Mouse (Mus musculus) frontal cortex, postnatal 25 days (tissue): Measurements from ENCODE around the gene Hp1bp3.
A peak's percentile ranks its signal among the peaks of the same experiment; 100 is the strongest.

Experiments used
- DNase-seq, 2 experiments: peaks; one replicate each; pipeline ENCODE4 v3.0.0; 2022; ENCODE audit warnings: low spot score in 2 of 2

The Hp1bp3 gene

DNA sequence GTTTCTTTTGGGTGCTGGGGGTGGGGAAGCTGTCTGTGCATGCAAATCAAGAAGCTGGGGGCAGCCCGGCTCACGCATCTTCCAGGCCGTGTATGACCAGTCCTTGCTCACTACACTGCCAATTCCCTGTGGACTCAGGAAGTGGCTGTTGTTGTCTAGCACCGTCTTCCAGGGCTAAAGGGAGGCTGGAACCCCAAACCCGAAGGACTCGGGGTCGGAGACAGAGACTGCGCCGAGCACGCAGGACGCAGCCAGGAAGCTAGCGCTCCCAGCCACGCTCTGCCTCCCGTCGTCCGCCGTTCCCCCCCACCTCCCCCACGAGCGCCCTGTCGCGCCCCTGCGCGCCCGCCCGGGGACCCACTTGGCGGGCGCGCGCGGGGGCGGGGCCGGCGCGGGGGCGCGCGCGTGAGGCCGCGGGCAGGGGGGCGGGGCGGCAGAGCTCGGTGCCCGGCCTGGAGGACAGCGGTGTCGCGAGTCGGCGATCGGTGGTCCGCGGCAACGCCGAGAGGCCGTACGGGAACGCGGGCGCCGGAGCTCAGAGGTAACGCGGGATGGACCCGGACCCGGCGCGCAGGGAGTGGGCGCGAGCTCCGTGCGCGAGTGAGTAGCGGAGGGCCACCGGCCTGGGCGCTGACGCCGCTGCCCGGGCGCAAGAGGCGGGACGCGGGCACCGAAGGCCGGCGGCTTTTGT is at the start of gene Hp1bp3:
TSS of gene Hp1bp3 (plus strand) at position 97 of the 691 bp plus-strand sequence.
- DNase-seq: peak; percentile 50 to 59

DNA sequence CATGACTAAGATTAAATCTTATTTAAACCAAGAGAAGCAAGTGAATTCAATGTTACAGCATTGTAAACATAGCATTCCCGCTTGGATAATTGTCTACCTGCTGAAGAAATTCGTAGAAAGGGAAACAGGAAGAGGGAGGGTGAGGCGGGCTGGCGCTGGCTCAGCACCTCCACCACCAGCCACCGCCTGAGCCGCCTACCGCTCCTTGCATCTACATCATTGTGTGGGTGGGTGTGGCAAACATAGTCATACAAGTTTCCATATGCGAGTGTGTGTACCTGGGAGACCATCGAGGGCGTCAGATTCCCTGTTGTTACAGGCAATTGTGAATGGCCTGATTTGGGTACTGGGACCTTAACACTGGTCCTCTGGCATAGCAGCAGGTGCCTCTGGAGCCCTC is 49.6 kb upstream of the Hp1bp3 start:
- no peak for DNase-seq

DNA sequence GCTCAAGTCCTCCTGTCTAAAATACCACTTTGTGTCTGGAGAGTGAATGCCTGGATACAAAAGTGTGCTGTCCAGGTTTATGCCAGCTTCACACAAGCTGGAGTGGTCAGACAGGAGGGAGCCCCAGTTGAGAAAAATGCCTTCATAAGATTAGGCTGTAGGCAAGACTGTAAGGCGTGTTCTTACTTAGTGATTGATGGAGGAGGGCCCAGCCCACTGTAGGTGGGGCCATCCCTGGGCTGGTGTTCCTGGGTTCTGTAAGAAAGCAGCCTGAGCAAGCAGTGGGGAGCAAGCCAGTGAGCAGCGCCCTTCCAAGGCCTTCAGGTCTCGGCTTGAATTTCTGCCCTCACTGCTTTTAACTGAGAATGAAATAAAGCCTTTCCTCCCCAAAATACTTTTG is 47.9 kb upstream of the Hp1bp3 start:
- no peak for DNase-seq

DNA sequence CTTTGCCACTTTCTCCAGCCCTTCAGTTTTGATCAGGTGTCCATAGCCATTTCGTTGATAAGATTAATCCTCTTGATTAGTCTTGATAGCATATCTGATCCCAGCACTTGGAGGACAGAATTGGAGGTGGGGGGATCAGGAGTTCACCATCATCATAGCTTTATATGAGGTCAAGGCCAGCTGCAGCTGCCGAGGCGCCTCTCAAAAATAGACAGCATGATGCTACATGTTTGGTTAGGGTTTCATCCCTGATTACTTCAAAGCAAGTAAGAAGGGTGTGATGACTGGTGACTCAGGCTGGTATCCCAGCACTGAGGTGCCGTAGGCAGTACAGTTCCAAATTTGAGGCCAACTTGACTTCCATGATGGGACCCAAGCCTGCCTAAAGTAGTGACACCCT is 46.7 kb upstream of the Hp1bp3 start:
- no peak for DNase-seq

DNA sequence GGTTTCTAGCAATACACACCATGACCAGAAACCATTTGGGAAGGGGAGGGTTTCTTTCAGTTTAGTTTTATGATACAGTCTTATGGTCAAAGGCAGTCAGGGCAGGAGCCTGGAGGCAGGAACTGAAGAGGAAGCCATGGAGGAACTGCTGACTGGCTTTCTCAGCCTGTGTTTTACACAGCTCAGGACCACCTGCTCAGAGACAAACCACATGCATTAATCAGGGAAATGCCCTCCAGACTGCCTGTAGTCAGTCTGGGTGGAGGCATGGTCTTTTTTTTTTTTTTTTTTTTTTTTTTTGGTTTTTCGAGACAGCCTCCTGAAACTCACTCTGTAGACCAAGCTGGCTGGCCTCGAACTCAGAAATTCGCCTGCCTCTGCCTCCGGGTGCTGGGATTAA is 43.4 kb upstream of the Hp1bp3 start:
- no peak for DNase-seq

DNA sequence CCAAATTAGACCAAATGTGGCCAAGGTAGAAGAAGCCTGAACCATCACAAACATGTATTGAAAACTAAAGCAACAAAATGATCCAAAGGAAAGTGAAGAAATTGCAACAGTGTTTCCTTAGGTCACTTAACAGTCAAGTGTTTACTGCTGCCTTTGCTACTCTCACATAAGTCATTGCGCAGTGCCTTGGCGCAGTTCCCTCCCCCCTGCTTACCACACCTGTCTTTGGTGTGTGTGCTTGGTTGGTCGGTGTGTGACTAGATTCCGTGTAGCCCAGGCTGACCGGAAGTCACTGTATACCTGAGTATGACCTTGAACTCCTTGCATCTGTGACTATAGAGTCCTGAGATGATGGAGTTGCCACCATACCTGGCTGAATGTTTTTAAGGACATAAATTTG is 36.7 kb upstream of the Hp1bp3 start:
- DNase-seq: no peak

DNA sequence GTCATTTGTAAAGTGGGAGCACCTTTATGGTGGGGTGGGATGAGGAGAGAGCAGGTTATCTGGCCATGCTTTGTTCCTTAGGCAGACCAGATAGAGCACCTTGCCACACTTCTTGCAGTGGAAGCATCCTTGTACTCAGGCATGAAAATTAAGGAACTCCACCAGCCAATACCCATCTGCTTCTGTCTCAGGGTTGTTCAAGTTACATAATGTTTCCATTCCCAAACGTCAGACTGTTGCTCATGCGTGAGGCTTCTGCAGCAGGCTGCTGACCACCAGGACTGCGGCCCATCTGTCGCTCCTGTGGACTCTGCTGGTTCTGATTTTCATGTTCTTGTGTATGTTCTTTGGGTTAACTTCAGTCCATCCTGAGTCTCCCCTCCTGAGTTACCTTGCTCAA is 35.4 kb upstream of the Hp1bp3 start:
- DNase-seq: no peak

DNA sequence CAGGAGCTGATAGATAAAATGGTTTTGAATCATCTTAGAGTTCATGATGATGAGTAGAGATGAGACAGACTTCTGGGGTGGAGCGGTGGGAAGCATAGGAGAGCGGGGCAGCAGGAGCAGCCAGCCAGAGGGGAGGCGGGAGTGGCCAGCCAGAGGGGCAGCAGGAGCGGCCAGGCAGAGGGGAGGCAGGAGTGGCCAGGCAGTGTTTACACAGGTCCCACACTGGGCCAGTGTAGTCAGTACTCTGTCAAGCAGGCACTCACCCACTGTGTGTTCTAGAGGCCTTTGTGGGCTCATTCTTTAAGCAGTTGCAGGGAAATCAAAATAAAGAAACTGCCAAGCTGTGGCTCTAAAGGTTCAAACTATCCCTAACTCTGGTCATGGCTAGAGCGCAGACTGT is 32.0 kb upstream of the Hp1bp3 start:
- no peak for DNase-seq

DNA sequence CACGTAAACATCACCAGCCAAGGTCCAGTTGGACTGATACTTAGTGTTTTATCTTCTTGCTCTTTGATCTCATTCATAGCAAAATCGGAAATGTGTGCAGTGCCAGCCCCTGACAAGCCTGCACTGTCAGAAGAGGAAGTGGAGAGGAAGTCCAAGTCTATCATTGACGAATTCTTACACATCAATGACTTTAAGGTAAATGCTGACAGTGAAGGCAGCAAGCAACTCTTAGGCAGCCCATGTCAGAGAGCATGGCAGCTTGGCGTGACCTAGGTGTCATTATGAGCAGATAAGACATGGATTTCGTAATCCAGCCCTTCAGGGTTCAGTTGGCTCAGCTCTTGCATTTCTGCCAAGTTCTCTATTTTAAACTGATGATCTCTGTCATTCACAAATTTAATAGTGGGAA is 31.5 kb upstream of the Hp1bp3 start:
- no peak for DNase-seq

DNA sequence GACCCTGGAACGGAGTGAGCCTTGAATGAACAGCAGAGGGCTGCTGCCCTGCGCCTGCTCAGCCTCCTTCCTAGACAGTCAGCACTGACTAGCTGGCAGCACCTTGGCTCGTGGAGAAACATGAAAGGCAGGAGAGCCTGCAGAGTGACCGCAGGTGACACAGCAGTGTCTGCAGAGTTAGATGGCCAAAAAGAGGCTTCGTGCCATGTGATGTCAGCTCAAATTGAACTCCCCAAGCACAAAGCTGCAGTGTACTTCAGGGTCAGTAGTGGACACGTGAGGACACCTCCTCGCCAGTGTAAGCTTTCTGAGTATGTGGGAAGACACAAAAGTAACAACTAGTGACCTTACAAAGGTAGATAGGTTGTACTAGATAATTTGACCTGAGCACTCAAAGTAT is 30.1 kb upstream of the Hp1bp3 start:
- DNase-seq: no peak

DNA sequence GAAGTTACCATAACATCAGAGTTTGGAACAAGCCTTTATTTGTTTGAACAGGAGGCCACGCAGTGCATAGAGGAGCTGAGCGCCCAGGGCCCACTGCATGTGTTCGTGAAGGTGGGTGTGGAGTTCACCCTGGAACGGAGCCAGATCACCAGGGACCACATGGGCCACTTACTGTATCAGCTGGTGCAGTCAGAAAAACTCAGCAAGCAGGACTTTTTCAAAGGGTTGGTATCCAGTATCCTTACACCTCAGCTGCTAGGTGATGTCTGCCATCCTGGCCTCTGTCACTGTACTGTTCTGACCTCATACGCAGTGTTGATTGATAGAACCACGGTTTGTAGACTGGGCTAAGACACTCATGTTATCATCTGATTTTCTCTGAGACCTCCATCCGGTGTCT is 28.1 kb upstream of the Hp1bp3 start:
- DNase-seq: no peak

DNA sequence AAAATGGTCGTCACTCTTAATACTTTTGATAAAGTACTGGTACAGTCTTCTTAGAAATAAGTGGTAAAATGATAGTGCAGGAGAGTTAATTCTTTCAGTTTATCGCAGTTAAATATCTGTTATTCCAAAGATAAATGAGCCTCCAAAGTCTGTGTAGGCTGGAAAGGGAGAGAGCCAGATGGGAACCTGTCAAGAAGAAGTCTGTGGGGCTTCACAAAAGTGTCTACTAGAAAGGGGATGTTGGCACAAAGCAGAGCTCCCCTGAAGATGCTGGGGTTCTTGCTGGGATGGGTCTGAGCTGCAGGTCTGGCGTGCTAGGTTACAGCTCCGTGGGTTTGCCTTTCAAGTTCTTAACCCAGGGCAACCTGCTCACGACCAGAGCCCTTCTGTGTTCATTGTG is 23.5 kb upstream of the Hp1bp3 start:
- no peak for DNase-seq

DNA sequence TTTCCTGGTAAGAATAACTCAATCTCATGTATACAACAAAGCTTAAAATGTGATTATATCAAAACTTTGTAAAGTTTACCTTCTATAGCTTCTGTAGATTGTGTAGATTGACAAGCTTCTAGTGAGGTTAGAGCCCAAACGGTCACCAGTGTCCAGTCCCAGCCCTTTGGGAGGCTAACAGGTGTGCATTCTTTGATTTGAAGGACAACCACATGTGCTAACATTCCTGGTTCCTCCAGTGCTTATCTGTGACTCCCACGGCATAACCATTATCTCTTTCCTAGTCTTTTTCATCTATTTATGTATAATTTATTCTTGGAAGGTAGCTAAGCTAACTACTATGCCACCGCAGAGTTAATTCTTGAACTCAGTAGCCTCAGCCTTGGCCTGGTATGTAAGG is 15.3 kb upstream of the Hp1bp3 start:
- DNase-seq: no peak

DNA sequence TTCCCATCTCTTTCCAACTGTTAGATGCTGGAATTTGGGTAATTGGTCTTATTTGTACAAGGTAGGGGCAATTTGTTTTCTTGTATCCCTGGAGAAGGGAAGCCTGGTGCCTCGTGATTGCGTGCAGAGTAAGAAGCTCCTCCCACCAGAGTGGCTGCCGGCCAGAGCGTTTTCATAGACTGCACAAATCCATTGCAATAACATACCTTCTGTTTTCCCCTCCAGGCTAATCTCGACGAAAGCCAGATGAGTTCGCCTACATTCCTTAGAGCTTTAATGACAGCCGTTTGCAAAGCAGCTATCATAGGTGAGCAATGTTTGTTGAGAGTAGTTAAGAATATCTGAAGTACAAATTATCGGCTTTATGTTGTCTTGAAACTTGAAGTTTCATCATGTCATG is 14.4 kb upstream of the Hp1bp3 start:
- no peak for DNase-seq

DNA sequence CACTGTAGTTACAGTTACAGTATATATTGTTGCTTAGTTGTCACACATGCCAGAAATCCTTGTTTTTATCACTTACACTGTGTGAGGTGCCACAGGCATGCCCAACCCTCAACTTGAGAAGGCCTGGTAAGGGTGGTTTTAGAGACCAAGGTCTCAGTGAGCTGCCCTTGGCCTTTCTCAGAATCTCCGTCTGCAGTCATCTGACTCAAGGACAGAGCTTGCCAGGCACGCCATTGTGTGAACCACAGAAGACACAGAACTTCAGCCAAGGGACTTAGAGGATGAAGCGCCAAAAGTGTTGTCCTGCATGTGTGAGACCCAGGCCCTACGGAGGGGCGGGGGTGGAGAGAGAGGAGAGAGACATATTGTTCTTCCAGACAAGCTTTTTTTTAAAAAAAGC is 6.0 kb upstream of the Hp1bp3 start:
- no peak for DNase-seq

DNA sequence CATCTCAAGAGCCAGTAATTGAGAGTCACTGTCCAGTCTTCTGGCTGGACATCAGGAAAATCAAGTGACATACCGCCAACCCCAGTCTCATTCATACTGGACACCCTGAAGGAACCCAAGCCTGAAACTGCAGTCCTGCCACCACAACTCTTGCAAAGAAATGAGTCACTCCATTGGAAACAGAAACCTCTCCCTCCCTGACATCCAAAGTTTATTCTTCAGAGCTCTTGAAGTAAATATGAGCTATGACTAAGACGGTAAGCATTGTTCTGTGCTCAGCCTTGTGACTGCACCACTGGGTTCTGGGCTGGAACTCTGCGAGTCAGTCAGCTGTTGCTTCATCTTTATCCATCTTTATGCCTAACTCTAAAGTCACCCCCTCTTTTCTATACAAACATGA is 2.2 kb upstream of the Hp1bp3 start:
- no peak for DNase-seq

DNA sequence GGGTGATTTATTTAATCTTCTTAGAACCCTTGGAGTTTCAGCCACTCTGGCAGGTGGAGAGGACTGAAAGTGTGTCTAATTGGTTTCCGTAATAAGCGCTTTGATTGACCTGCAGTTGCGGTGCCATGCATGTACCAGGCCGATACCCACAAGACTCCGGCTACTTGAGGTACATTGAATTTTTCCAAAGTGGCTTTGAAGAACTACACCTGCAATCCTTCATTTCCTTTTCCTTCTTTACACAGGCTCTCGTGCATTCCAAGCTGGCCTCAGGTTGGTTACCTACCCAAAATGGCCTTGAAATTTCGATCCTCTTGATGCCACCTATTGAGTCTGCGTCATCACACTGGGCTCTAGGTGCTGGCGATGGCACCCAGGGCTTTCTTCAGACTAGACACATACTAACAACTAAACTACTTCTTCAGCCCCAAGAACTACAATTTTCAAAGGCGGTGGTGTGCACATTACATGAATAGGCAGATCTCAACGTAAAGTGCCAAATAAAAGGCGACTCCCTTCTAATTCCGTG is 361 bp upstream of the Hp1bp3 start:
- DNase-seq: no peak

DNA sequence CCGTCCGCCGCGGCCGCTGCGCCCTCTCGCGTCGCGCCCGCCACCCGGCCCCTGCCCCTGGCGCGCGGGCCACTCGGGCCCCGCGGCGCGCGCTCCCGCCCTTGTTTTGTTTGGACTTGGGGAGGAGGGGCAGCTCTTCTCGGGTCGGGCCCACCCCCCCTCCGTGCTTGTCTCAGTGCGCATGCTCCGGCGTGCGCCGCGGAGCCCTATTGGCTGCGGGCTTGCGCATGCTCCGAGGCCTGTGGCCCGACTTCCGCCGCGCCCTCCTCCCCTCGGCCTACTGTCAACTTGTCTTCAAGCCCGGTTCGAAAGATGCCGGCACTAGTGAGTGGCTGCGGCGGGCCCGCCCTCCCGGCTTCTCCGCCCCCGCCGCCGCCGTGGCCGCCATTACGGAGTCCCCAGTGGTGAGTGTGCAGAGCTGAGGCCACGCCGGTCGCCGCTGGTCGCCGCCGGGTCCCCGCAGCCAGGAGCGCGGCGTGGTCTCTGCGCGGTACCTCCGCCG is 846 bp downstream of the Hp1bp3 start:
- DNase-seq: peak; percentile 94

DNA sequence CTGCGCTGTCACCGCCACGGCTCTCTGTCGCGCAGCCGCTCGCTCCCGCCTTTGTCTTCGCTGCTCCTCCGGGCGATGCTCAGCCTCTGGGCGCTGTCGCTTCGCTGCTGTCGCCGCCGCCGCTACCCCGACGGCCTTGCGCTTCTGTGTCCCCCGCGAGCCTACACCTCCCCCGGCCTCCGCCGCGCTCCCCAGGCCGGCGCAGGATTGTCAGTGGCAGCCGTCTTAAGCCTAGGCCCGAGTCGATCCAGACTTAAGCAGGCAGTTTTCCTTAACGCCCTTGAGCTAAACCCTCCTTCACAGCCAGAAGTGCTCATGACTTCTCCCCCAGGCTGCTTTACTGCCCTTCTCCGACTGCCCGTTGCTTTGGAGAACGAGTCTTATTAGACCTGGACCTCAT is 1.3 kb downstream of the Hp1bp3 start:
- DNase-seq: peak; percentile 23 to 35

DNA sequence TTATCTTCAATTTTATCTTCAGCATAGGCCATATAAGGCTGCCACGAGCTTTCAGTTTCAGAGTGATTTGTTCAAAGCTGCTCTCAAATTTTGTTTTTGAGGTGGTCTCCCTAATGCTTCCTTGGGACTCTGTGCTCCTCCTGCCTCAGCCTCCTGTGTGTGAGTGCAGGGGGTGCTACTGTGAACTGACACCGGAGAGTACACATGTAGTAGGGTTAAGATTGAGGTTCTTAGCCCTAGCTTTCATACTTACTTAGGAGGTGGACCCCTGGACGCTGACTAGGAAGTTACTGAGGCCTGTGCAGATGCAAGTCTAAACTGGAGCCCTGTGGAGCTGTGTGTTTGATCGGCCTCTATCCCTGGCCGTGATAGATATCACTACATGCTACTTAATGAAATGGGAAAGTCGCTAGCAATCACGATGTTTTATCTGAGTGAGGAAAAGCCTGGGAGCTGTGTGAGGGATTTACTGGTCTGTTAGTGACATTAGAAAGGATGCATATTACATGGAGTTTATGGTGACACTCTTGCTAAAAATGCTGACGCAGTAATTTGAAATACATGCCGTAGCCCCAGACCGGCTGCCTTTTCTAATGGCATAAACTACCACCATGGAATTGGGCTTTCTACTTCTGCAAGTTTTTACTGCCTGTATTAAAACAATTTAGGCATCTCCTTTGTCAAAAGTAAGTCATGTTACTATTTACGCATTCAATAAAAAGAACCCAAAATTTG is 2.0 kb downstream of the Hp1bp3 start:
- DNase-seq: no peak

DNA sequence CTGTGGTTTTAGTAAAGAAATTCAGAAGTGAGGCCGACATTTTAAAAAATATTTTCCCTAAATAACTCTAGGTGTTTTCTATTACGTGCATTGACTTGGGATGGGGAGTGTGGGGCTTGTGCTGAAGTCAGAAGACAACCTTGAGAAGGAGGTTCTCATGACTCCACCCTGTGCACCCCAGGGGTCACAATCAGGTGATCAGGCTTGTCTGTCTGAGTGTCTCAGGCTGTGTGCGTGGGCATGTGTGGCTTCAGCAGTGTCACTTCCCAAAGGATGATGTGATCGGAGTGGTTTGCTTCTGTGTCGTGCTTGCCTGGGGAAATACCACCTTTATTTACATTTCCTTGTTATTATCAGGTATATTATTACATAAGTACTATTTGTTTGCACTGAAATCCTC is 3.2 kb downstream of the Hp1bp3 start:
- no peak for DNase-seq

DNA sequence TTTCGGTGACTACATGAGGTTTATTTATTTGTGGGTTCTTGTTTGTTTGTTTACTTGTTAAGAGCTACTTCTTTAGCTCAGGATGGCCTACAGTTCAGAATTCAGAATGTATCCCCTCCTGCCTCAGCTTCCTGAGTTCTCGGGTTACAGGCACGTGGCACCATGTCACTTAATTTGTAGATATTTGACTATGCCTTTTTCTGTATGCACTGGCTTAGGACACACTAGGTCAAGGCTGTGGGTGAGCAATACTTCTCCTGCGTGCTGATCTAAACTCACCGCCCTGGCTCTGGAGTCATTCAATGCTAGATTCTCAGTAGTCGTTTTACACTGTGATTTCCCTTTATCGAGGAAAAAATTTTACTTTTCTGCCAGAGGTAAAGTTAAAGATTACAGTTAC is 4.7 kb downstream of the Hp1bp3 start:
- DNase-seq: no peak

DNA sequence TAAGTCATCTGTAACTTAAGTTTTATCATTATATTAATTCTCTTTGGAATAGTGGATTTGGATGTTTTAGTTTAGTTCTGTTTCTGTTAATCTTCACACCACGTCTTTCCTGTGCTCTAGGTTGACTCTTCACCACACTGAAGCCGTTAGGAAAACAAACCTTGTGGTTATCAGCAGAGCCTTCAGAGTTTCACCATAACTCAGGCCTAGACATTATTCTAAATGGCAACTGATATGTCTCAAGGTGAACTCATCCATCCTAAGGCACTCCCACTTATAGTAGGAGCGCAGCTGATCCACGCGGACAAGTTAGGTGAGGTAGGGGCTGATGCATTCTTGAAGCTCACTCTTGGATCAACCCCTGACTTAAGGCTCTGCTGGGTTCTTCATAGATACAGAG is 5.3 kb downstream of the Hp1bp3 start:
- DNase-seq: no peak
